Mouse (Mus musculus): Measurements from ENCODE around the gene Stam2. TPM values are rescaled to one million over a fixed set of nuclear protein-coding genes. Genes with fewer than 3 reads are reported as not detected.

Gene Stam2
- polyA plus RNA-seq (2015; fragmentation: Illumina TruSeq; extraction: RNeasy Lipid Tissue Mini Kit (QIAGEN cat#74804); ENCODE audit: low read depth, low replicate concordance): 15.3 TPM

GRCm38 (mm10) chr2:52742256-52743158, at the start of gene Stam2:
TSS of gene Stam2 (minus strand) at chr2:52742281.

GRCm38 (mm10) chr2:52676023-52676912, 65.8 kb downstream of the Stam2 start, which contains the start of gene Cacnb4:
TSS of gene Cacnb4 (minus strand) at chr2:52676831.

Other genes with a start within 250 kb of the Stam2 start
- 142 TPM for gene Cacnb4, start 65.5 kb downstream of the Stam2 start, polyA plus RNA-seq (2015; fragmentation: Illumina TruSeq; extraction: RNeasy Lipid Tissue Mini Kit (QIAGEN cat#74804); ENCODE audit: low read depth, low replicate concordance)
- 25.2 TPM for gene Fmnl2, start 115.6 kb upstream of the Stam2 start, polyA plus RNA-seq (2015; fragmentation: Illumina TruSeq; extraction: RNeasy Lipid Tissue Mini Kit (QIAGEN cat#74804); ENCODE audit: low read depth, low replicate concordance)

Data from brain, adult 10 weeks (tissue).